Mouse (Mus musculus) right cerebral cortex, postnatal 4 days (tissue): ENCODE results near the gene Rbm28.

ENCODE experiments used
- DNase-seq: peaks from one replicate; pipeline ENCODE4 v3.0.0-alpha.2; 2022

Rbm28 gene

DNA sequence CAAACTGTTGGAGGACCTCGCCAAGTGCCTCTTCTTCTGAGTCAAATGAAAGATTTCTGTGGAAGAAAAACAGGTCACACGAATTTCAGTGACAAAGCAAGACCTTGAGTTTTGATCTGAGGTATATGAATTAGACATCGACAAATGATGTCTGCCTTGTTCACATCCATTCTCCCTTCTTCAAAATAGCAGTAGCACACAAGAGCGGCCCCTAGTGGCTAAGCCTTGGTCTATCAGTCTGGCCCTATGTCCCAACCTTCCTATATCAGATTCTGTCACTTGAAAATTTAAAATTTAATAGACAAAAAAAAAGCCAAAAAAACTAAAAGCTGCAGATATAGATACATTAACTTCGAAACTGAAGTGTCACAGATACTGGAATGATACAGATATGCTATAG, 21.2 kb downstream of the Rbm28 start:
- DNase-seq = peak; percentile 85

DNA sequence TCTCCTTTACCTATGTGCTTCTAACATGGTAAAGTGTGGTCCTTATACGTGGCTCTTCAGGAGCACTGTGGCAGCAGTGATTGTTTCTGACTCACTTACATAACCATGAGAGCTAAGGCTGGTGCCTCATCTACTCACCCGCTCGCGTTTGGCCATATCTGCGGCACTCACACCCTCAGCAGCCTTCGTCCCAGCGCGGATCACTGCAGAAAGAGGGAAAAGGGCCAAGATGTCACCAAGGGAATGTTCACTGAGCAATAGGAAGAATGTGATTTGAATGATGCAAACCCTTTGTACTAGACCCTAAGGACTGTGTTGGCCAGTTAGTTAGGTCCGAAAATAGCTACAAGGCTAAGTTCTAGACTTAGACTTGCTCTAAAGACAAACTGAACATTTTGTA, 27.4 kb downstream of the Rbm28 start:
- no peak for DNase-seq

DNA sequence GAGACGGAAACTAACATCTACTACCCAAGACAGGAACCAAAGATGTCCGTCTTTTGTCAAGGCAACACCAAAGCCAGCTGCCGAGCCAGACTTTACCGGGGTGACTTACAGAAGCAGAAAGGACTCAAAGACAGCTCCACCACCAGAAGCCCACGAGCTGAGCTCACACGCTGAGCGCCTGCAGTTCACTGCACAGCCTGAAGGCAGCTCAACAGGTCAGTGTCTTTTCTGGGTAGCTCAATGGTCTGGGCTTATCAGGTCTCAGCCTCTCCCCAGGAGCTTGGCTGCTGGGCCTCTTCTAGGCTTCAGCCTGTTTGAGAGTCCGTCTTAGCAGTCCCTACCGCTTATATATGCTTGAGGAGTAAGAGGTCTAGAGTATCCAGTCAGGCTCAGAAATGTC, 31.7 kb downstream of the Rbm28 start:
- DNase-seq = no peak

DNA sequence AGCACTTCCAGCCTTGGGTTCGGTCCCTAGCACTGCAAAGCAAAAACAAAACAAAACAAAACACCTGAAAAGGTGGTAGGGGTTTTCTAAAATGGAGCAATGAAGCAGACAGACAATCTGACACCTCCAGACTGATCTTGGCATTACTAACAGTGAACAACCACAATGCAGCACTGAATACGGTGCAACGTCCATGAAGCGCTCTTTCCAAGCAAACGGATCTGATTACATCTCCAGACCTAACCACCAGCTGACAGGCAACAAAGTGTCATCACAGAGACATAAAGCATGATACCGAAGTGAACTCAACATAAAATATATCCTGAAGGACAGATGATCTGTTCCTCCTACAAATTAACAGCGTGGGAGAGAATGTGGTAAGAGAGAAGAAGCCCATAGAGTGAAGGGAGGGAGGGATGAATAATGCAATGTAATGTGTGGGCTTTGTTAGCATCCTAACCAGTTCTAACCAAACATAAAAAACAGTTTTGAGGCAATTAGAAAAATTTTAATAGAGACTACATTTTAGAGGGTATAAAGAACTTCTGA, 37.9 kb downstream of the Rbm28 start:
- no peak for DNase-seq

DNA sequence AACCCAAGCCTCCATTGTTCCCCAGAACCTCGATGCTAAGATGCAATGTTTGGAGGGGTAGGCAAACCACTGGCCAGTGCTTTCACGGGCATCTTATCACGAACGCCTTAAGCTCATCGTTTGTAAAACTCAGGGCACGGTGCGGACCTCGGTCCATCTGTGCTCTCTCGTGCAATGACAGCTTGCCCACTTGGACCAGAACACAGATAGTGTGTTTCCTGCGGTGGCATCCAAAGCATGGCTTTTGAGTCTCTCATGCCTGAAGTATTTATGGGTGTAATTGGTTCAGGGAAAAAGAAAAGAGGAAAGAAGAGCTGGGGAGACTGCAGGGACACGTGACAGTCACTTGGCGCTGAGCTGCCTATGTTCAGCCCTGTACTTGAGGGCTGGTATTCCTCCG, 44.8 kb downstream of the Rbm28 start:
- no peak for DNase-seq

DNA sequence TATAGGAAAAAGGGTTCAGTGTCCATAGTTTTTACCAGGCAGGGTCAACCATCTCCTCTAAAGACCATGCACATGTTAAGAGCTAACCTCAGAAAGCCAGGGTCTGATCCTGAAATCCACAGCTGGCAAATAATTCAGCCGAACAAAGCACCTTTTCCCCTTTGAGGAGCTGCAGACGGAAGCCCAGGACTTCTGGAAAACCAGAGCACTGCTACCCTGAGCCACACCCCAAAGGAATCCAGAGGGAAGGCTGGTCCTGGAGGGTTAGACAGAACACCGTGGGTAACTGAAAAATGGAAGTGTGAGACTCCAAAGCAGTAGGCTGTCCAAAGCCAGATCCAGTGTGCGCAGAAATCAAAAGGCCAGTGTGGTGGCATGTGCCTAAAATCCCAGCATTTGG, 45.8 kb downstream of the Rbm28 start:
- no peak for DNase-seq

DNA sequence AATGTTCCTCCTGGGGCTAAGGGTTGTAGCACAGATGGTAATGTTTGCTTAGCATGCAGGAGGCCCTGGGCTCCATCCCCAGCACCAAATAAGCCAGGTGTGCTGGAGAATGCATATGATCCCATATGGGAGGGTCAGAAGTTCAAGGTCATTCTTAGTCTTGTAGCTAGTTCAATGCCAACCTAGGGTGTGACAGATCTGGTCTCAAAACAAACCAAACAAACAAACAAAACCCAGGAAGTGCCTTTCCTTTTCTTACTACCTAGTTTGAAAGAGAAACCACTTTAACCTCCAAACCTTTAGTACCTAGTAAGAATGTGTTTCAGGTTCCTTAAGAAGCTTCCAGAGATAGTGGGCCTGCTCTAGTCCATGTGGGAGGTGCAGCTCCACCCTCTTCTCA, 46.6 kb downstream of the Rbm28 start:
- DNase-seq = no peak

DNA sequence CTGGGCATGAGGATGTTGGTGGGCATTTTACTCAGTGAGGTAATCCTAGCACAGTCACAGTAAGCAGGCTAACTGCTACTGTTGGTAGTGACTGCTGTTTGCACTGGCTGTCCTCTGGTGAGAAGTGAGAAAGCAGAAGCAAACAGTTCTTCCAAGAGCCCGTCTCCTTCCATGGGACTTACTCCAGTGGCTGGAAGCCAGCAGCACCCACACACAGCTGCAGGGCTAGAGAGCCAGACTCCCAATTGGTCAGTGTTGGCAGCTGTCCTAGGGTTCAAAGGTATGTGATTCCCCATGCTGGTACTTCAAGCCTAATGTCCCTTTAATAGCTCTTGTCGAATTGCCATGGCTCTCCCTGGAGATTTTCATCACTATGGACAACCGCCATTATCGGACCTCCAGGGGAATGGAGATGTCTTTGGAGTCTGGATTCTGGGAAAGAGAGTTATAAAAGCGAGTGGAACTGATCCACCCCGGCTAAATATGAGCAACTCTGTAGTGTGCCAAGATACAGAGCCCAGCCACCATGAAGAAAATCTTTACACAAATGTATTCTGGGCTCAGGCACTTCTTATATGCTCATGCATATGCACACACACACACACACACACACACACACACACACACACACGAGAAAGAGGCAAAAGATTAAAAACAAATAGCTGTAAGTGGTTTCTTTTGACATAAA, 47.2 kb downstream of the Rbm28 start:
- peak; percentile 38 for DNase-seq

DNA sequence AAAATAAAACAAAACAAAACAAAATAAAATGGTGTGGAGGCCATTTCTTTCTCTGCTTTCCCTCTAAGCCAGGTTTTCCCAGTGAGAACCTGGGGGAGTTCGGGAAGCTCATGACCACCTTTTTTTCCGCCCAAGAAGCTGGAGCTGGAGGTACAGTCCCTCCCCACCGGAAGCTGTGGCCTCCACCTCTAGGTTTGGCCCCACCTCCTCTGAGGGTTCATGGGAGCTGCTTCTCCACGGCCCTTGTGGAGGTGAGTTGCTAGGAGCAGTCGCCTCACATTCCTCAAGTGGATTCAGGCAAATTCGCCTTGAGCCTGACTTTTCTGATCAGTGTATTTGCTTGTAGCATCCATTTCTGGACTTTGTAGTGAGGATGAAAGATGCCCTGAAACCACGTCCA, 49.0 kb downstream of the Rbm28 start:
- no peak for DNase-seq

DNA sequence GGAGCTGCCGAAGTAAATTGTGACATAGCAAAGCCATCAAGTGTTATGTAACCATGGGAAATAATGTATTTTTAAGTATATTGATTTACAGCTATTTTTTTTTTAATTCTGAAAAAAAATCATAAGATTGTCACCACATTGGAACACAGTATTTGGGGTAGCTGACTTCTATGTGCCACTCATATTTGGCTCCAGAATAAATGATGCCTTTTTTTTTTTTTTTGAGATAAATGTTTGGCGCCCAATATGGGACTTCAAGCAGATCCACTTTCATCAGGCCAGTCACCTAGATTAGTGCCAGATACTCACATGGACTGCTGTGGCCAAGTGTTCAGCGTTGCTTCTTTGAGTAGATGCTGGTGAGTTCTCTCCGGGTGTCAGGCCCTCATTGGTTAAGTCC, 53.3 kb downstream of the Rbm28 start:
- no peak for DNase-seq

DNA sequence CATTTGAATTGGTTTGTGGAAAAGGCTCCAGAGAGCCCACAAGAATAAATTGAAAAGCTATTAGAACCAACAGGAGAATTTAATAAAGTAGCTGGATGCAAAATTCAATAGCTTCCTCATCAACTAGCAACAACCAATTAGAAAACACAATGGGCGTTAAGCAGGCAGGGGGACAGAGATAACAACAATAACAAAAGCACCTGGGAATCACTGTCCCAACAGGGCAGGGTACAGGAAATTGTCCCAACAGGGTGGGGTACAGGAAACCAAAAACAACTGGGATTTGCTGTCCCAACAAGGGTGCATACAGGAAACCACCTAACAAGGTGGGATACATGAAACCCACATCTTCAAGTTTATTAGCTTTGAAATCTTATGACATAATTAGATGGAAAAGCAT, 56.4 kb downstream of the Rbm28 start:
- DNase-seq = no peak

DNA sequence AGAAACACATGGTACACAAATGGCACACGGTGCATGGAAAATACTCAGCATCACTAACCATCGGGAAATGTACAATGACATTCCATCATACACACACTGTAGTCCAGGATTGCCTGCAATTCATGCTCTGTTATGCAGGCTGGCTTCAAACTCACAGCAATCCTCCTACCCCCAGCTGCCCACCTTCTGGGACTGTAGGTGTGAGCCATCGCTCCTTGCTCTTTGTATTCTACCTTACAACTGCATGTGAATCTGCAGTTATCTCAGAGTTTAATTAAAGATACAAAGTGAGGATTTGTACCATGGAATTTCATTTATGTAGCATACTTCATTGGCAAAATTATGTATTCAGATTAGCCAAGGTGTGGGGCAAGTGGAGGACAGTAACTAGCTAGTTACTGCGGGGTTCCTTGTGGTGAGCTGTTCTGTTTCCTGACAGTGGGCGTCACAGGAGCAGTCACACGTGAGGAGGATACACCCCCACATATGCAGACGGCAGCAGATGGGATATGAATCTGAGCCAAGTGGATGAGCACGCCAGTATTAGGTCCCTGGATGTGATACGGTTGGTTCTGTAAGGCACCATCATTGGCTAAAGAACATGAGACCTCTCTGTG, 63.5 kb downstream of the Rbm28 start:
- no peak for DNase-seq

DNA sequence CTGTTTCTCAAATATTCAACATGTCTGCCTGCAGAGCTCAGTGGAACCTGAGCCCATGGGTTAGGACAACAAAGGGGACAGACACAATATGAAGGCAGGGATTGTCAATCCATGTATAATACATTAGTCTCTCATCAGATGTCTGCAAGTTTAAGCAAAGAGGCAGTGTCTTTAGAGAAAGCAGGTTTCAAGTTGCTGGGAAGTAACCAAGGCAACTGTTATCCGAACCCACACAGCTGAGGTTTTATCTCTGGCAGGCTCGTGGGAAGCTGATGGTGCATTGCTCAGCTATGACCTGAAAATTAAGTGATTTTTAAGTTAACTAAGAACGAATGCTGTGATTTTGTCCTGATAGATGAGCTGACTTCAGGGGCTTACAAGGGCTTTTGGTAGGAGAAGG, 64.4 kb downstream of the Rbm28 start:
- DNase-seq = no peak

DNA sequence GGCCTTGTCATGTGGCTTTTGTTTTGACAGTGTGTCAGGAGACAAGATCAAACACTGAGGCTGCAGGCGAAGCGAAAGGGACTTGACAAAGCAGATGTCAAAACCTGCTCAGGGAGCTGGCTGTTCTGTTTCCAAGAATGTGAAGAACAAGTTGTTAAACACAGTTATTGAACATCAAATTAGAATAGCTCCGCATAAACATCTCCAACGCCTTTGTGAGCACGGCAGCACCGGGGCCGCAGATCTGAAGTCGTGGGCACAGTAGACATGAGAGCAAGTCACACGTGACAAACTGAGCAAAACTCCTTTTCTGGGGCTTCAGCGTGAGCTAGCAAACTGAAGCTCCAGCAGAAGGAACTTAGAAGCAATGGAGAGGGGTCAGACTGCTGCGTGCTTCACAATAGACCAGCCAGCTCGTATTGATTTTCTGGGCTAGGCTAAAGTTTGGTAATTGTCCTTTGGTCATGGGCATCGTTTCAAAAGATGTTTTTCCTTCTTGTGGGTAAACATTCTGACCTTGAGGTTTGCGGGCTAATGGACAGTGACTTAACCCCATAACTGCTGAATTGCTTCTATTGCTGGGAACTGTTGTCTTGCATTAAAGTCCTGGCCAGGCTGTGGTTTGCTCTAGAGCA, 65.2 kb downstream of the Rbm28 start:
- no peak for DNase-seq

DNA sequence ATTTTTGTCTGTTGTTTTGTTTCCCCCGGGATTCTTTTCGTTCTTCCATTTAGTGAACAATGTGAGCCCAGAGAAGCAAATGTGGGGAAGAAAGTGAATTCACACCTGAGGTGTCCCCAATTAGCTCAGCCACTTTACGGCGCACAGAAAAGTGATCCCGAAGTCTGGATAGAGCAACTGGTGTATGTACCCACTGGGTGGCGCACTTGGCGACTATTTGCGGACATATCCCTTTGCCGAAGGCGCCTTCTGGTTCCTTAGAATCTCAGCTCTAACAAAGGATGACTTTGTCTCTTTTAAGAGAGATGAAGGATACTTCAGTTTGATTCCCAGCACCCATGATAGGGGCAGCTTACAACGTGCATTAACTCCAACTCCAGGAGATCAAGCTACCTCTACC, 71.9 kb downstream of the Rbm28 start:
- no peak for DNase-seq

DNA sequence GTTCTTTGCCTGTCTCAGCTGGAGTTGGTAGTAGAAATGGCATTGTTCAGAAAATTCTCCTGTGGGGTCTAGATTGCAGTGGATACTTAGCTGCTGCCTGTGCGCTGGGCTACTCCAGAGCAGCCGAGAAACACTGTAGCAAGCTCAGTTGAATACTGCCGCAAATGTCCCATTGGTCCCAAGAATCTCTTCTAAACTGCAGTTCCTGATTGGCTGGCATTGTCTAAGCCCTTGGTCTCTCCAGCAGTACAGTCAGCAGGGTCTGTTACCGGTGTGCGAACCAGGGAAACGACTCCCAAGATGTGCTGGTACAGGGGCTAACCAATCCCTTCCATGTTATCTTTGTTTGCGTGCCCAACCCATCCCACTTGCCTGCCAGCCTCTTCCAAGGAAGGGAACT, 72.6 kb downstream of the Rbm28 start:
- no peak for DNase-seq

DNA sequence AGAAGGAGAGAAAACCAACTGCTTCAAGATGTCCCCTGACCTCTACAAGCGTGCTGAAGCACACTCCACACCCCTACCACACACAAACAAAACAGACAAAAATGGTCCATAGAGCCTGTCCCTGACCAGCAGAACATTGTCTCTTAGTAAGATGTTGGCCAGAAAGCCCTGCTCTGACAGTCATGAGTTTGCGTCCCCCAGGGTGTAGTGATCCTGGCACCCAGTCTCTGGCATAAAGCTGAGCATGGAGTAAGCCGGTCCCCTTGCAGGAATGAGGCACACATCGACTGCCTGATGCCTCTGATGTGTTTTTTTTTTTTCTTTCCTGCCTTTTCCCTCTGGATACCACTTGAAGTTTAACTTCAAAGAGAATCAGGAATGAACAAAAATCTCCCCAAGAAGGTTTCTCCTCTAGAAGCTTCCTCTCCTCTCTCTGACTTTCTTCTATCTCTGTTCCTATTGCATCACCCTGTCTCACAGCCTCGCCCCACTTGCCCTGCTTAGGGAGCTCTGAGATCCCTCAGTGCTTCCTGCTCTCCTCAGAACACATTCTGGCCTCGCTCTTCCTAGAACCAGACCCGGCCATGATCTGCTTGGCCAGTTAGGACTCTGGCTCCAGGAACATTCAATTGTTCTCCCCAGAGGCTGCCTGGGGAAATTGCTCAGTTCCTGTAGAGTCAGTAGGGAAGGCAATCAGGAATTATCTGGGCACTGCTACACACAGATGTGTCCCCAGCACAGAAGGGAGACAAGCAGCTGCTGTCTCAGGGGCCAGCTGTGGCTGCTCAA, 76.7 kb downstream of the Rbm28 start:
- DNase-seq = no peak

DNA sequence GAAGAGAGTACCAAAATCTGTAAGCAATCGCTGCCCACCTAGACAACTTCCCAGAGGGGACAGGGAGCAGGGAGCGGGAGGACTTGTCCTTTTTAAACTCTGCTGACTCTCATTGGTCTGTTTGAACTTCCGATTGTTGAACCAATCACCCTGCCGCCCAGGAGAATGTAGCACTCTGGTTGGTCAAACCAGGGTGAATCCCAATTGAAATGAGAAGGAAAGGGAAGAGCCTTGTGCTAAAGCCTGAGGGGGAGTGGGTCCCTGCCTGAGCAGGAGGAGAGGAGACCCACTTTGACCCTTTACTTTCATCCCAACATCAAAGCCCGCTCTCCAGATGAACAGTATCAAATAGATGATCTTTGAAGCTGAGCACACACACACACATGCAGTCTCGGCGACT, 80.4 kb downstream of the Rbm28 start:
- no peak for DNase-seq

DNA sequence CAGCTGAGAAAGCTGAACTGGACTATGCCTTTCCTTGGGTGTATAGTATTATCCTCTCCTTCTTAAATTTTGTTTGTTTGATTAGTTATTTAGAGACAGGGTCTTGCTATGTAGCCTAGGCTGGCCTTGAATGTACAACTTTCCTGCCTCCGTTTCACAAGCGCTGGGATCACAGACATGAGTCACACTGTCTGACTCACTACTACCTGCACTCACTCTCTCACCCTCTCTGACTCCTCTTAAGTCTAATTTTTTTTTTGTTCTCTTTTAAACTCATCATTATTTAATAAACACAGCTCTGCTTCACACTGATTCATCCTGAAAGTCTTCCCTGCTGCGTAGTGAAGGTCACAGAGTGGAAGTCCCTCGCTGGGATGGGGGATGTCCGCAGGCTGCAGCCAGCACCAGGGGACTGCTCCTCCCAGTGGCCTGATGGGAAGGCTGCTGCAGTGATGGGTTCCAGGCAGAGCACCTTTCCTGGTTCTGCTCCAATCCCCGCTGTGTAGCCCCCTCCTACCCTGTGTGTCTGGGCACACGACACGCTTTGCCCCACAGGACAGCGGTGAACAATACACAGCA, 81.9 kb downstream of the Rbm28 start:
- DNase-seq = no peak

DNA sequence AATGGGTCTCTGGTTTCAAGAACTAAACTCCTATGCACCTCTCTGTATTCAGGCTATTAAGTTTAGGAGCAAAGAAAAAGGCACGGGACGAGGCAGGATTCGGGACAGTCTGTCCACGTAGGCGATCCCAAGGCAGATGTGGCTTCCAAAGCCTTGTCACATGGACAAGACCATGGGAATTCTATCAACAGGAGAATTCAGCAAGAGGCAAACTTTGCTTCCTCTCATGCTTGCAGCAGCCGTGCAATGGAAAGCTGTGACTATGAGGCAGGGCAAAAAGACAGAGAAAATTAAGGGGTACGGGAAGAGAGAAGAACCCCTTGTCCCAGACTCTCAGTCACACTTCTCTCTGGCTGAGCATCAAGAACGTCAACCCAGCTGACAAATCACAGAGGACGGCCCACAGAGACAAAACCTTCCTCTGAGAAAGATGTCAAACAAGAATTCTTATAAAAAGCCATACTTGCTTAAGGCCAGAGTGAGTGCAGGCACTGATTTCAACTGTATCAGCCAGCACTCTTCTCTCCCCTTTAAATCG, 82.9 kb downstream of the Rbm28 start:
- DNase-seq = no peak

DNA sequence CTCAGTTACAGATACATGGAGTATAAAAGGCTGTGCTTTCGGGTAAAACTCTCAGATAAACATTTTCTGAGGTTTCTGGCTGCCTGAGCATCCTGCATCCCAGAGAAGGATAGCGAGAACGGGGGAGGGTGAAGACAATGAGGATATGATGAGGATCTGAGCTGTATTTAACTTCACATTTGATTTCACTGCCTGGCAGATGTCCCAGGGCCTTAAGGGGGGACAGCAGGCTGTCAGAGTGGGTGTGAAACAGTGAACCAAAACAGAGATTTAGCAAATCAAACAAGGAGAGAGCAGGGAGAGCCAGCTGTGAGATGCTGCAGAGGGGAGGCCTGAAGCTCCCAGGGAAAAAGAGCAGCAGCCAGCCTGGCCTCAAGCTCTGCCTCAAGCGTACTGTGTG, 85.5 kb downstream of the Rbm28 start:
- peak; percentile 66 for DNase-seq

DNA sequence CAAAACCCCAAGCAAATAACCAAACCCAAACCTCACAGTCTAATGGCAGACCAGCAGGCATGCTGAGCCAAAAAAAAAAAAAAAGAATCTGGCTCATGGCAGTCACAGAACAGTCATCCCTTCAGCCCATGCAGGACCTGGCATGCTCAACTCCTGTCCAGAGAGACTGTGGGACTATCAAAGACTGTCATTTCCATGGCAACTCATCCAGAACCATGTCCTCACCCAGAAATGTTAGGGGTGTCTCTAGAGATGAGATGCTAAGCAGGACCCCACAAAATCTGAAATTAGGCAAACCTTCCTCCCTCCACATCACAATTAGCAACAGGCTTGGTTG, 90.7 kb downstream of the Rbm28 start:
- DNase-seq = no peak
